Mouse (Mus musculus): ENCODE measurements around the gene Ctbp2. TPM values are rescaled to one million over a fixed set of nuclear protein-coding genes. Genes with fewer than 3 reads are reported as not detected.

Gene Ctbp2
- polyA plus RNA-seq, 1 experiment from 2014 or later = 80.2 TPM

DNA sequence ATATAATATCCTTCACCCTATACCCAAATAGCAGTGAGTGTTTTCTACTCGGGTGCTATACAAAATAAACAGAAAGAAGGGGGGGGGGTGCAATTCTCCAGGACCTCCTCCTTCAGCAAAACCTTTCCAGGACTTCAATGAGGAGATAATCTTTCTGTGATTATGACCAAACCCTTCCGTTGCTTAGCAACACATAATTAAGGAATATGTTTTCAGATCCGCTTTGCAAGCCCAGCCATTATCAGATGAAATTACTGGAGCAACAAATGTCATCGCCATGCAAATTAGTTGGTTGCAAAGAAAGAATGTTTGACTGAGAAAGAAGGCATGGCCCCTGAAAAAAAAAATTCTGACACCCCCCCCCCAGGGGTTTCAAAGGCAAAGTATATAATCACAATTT lies 112.5 kb downstream of the Ctbp2 start:
- 36% methylated on average over 4 of the region's 4 CpGs for WGBS
- H3K4me3 ChIP-seq (ENCODE audit: low read length) = no peak overlapping the region
- H3K9me3 ChIP-seq (ENCODE audit: control insufficient read depth, low read length) = no peaks in the 10 kb centered on the region
- no peak overlapping the region for H3K9ac ChIP-seq (ENCODE audit: low read depth, low read length)
- no peak overlapping the region for H3K4me2 ChIP-seq (ENCODE audit: low read depth, low read length)
- no peak overlapping the region for H3K27ac ChIP-seq (ENCODE audit: low read length)
- H3K36me3 ChIP-seq (ENCODE audit: control insufficient read depth, insufficient read depth, low read length) = 0 out of 2 replicates have a peak, but pooled peaks cover 5% of the 10 kb centered on the region
- H3K4me1 ChIP-seq (ENCODE audit: control insufficient read depth, insufficient read depth, low read length) = peaks cover 82% of the 10 kb centered on the region
- H3K27me3 ChIP-seq (replicated peaks; ENCODE audit: control insufficient read depth, insufficient read depth, low read length) = no peaks in the 10 kb centered on the region
- ATAC-seq = no peak

DNA sequence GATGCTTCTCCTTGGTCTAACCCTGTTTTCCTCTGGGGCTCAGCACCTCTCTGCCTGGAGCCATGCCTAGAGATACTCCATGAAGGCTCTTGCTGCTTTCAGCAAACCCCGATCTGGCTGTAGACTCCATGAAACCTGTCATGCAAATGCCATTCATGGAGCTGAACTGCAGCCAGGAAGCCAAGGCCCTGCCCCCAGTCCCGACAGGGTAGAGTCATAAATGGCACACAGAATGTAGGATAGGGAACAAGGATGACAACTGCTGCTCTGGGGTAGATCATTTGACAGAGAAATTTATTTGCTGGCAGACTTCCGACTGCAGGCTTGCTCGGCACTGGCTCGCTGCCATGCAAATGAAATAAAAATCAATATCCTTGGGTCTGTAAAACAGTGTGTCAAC lies 113.0 kb downstream of the Ctbp2 start:
- no peaks in the 10 kb centered on the region for H3K9me3 ChIP-seq (ENCODE audit: control insufficient read depth, low read length)
- 11% methylated on average over 5 of the region's 5 CpGs for WGBS
- no peaks in the 10 kb centered on the region for H3K27me3 ChIP-seq (replicated peaks; ENCODE audit: control insufficient read depth, insufficient read depth, low read length)
- 0 out of 2 replicates have a peak, but pooled peaks cover 5% of the 10 kb centered on the region for H3K36me3 ChIP-seq (ENCODE audit: control insufficient read depth, insufficient read depth, low read length)
- no peak overlapping the region for H3K4me3 ChIP-seq (ENCODE audit: low read length)
- peak overlapping the region; percentile 64 for H3K27ac ChIP-seq (ENCODE audit: low read length)
- 0 out of 2 replicates have a peak overlapping the region, but pooled peaks have one; percentile 16 for H3K4me2 ChIP-seq (ENCODE audit: low read depth, low read length)
- H3K9ac ChIP-seq (ENCODE audit: low read depth, low read length) = no peak overlapping the region
- peaks cover 82% of the 10 kb centered on the region for H3K4me1 ChIP-seq (ENCODE audit: control insufficient read depth, insufficient read depth, low read length)
- ATAC-seq = peak; percentile 56

DNA sequence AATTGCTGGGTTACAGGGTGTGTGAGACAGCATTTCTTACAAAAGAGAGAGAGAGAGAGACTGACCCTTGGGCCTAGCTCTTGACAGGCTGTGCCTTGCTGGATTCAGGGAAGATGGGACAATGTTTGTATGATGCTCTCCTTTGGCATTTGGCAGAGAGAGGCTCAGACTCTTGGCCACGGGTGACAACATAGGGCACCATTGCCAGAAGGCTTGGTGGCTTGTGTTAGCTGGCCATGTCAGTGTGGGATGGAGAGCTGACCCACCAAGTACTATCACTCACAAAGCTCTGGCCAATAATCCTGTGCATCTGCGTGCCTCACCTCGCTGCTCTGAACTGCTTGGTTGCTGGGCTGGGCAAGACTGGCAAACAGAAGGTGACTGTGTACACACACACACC lies 113.7 kb downstream of the Ctbp2 start:
- 71% methylated on average over 3 of the region's 3 CpGs for WGBS
- Histone ChIP-seq H3K4me1 (ENCODE audit: control insufficient read depth, insufficient read depth, low read length) (peaks cover 79% of the 10 kb centered on the region), H3K27ac (ENCODE audit: low read length) (no peak overlapping the region)

DNA sequence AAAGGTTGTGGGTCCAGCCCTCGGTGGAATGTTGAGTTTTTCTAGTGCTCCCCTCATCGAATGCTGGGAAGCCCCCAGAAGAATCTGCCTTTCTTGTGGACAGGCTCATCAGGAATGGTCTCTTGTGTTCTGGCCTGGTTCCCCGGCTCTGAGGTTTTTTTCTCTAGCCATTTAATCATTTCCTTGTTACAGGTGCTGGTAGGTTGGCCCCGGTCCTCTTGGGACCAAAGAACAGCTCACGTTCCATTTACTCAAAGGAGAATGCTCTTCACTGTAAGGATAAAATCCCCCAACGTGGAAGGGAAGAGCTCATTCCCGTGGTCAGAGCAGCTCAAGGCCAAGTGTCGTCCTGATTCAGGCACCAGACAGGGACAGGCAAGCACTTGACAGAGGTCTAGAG lies 114.5 kb downstream of the Ctbp2 start:
- H3K4me3 ChIP-seq (ENCODE audit: low read length) = no peak overlapping the region
- H3K36me3 ChIP-seq (ENCODE audit: control insufficient read depth, insufficient read depth, low read length) = 0 out of 2 replicates have a peak, but pooled peaks cover 5% of the 10 kb centered on the region
- H3K4me2 ChIP-seq (ENCODE audit: low read depth, low read length) = no peak overlapping the region
- H3K9me3 ChIP-seq (ENCODE audit: control insufficient read depth, low read length) = no peaks in the 10 kb centered on the region
- 67% methylated on average over 8 of the region's 8 CpGs for WGBS
- no peaks in the 10 kb centered on the region for H3K27me3 ChIP-seq (replicated peaks; ENCODE audit: control insufficient read depth, insufficient read depth, low read length)
- H3K4me1 ChIP-seq (ENCODE audit: control insufficient read depth, insufficient read depth, low read length) = peaks cover 72% of the 10 kb centered on the region
- H3K27ac ChIP-seq (ENCODE audit: low read length) = 0 out of 2 replicates have a peak overlapping the region, but pooled peaks have one; percentile 17
- no peak overlapping the region for H3K9ac ChIP-seq (ENCODE audit: low read depth, low read length)
- ATAC-seq = no peak

More for the DNA sequence above, 113.7 kb downstream of the Ctbp2 start:
- no peaks in the 10 kb centered on the region for H3K27me3 ChIP-seq (replicated peaks; ENCODE audit: control insufficient read depth, insufficient read depth, low read length)
- no peak overlapping the region for H3K4me3 ChIP-seq (ENCODE audit: low read length)
- ATAC-seq = no peak
- H3K9ac ChIP-seq (ENCODE audit: low read depth, low read length) = no peak overlapping the region
- H3K4me2 ChIP-seq (ENCODE audit: low read depth, low read length) = no peak overlapping the region
- no peaks in the 10 kb centered on the region for H3K9me3 ChIP-seq (ENCODE audit: control insufficient read depth, low read length)
- H3K36me3 ChIP-seq (ENCODE audit: control insufficient read depth, insufficient read depth, low read length) = 0 out of 2 replicates have a peak, but pooled peaks cover 5% of the 10 kb centered on the region

DNA sequence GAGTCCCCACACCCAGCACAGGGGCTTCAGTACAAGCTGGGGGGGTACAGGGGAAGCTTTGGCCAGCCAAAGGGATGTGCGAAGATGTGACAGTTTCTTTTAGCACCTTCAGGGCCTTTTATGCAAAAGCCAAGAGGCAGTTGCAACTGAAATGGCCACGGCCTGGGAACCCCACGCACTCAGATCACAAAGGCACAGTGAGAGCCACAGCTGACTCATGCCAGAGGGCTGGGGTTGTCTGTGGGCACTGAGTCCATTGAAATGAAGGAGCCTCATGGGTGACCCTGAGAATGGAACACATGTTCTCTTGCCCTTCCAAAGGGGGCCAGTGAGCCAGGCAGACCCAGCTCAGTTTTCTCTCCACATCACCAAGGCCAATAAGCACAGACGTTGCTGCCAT lies 115.5 kb downstream of the Ctbp2 start:
- Histone ChIP-seq H3K27me3 (replicated peaks; ENCODE audit: control insufficient read depth, insufficient read depth, low read length) (no peaks in the 10 kb centered on the region), H3K4me3 (ENCODE audit: low read length) (no peak overlapping the region), H3K4me1 (ENCODE audit: control insufficient read depth, insufficient read depth, low read length) (peaks cover 64% of the 10 kb centered on the region), H3K9me3 (ENCODE audit: control insufficient read depth, low read length) (no peaks in the 10 kb centered on the region), H3K9ac (ENCODE audit: low read depth, low read length) (no peak overlapping the region), H3K36me3 (ENCODE audit: control insufficient read depth, insufficient read depth, low read length) (0 out of 2 replicates have a peak, but pooled peaks cover 5% of the 10 kb centered on the region), H3K4me2 (ENCODE audit: low read depth, low read length) (no peak overlapping the region), H3K27ac (ENCODE audit: low read length) (no peak overlapping the region; the same call in 1 of the 2 replicates)
- no peak for ATAC-seq
- WGBS = 85% methylated on average over 4 of the region's 4 CpGs

DNA sequence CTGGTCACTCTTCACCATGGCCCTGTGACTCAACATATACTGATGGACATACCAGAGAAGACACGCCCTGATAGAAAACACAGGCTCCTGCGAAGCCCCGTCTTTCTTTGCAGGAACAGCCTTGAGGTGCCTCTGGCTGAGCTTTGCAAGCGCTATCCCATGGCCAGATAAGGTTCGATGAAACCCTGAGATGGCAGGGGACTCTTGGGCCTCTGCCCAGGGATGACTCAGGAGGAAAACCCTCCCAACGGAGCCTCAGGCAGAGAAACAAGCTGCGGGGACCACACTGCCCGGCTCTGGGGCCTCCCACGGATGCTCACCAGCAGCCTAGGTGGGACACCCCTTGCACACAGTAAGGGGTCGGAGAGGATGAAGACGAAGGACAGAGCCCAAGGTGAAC lies 116.8 kb downstream of the Ctbp2 start:
- 40% methylated on average over 11 of the region's 11 CpGs for WGBS
- ATAC-seq = peak; percentile 75
- Histone ChIP-seq H3K4me1 (ENCODE audit: control insufficient read depth, insufficient read depth, low read length) (peaks cover 56% of the 10 kb centered on the region), H3K9ac (ENCODE audit: low read depth, low read length) (peak overlapping the region; percentile 22), H3K36me3 (ENCODE audit: control insufficient read depth, insufficient read depth, low read length) (0 out of 2 replicates have a peak, but pooled peaks cover 5% of the 10 kb centered on the region), H3K27me3 (replicated peaks; ENCODE audit: control insufficient read depth, insufficient read depth, low read length) (no peaks in the 10 kb centered on the region), H3K27ac (ENCODE audit: low read length) (peak overlapping the region; percentile 83), H3K4me3 (ENCODE audit: low read length) (no peak overlapping the region), H3K4me2 (ENCODE audit: low read depth, low read length) (no peak overlapping the region), H3K9me3 (ENCODE audit: control insufficient read depth, low read length) (no peaks in the 10 kb centered on the region)

DNA sequence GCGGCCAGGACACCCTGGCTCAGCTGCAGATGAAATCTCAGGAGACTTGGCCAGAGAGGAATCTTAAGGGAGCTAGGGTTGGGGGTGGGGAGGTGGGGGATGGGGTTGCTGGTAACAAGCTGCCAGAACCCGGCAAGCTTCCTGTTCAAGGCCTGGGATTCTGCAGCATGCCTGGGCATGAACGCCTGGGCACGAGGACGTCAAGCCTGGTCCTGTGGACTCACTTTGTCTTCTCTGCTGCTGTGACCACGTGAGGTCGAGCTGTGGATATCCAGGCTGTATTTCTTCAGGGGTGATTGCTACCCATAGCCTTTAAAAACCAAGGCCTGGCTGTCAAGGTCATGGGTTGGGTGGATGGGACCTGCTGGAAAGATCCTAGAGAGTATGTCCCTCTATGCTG lies 118.4 kb downstream of the Ctbp2 start:
- Histone ChIP-seq H3K27ac (ENCODE audit: low read length) (no peak overlapping the region), H3K9me3 (ENCODE audit: control insufficient read depth, low read length) (no peaks in the 10 kb centered on the region), H3K4me1 (ENCODE audit: control insufficient read depth, insufficient read depth, low read length) (peaks cover 41% of the 10 kb centered on the region), H3K4me3 (ENCODE audit: low read length) (no peak overlapping the region), H3K36me3 (ENCODE audit: control insufficient read depth, insufficient read depth, low read length) (0 out of 2 replicates have a peak, but pooled peaks cover 5% of the 10 kb centered on the region), H3K27me3 (replicated peaks; ENCODE audit: control insufficient read depth, insufficient read depth, low read length) (no peaks in the 10 kb centered on the region), H3K9ac (ENCODE audit: low read depth, low read length) (no peak overlapping the region), H3K4me2 (ENCODE audit: low read depth, low read length) (no peak overlapping the region)
- ATAC-seq = no peak
- WGBS = 70% methylated on average over 7 of the region's 7 CpGs

DNA sequence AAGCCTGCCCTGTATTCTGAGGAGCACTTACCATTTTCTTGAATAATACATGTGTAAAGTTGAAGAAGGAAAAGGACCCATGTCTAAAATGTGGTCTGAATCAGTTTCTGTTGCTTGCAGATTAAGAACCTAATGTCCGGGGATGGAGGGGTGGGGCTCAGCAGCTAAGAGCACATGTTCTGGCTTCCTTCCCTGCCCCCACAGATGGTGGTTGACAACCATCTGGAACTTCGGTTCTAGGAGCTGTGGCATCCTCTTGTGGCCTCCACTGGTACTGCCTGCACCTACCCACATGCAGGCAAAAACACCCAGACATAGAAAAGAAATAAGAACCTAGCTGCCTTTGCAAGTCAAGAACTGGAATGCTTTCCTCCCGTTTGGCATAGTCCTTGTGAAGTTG lies 120.7 kb downstream of the Ctbp2 start:
- no peaks in the 10 kb centered on the region for H3K27me3 ChIP-seq (replicated peaks; ENCODE audit: control insufficient read depth, insufficient read depth, low read length)
- H3K9me3 ChIP-seq (ENCODE audit: control insufficient read depth, low read length) = no peaks in the 10 kb centered on the region
- no peak overlapping the region for H3K4me3 ChIP-seq (ENCODE audit: low read length)
- H3K4me2 ChIP-seq (ENCODE audit: low read depth, low read length) = no peak overlapping the region
- peaks cover 25% of the 10 kb centered on the region for H3K4me1 ChIP-seq (ENCODE audit: control insufficient read depth, insufficient read depth, low read length)
- H3K36me3 ChIP-seq (ENCODE audit: control insufficient read depth, insufficient read depth, low read length) = peaks cover 11% of the 10 kb centered on the region
- no peak overlapping the region for H3K27ac ChIP-seq (ENCODE audit: low read length)
- no peak overlapping the region for H3K9ac ChIP-seq (ENCODE audit: low read depth, low read length)
- WGBS = 18% methylated on average over 3 of the region's 3 CpGs
- ATAC-seq = no peak

DNA sequence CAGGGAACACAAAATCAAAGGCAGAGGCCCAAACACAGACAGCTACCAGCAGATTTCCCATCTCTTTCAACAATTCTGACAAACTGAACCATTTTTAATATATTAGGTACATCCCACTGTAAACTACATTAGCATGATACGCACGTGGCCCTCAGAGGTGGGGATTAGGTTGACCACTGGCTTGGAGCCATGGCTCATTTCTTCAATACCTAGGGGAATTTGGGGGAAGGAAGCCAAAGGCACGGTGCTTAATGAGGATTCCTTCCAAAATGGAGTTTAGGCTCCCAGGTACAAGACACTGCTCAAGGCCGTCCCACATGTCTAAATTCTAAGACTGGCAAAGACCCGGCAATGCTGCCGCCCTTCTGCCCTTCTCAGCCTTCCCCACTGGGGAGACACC lies 121.9 kb downstream of the Ctbp2 start:
- H3K4me3 ChIP-seq (ENCODE audit: low read length) = no peak overlapping the region
- H3K36me3 ChIP-seq (ENCODE audit: control insufficient read depth, insufficient read depth, low read length) = peaks cover 19% of the 10 kb centered on the region
- H3K4me2 ChIP-seq (ENCODE audit: low read depth, low read length) = no peak overlapping the region
- H3K4me1 ChIP-seq (ENCODE audit: control insufficient read depth, insufficient read depth, low read length) = peaks cover 14% of the 10 kb centered on the region
- no peak overlapping the region for H3K27ac ChIP-seq (ENCODE audit: low read length)
- no peaks in the 10 kb centered on the region for H3K9me3 ChIP-seq (ENCODE audit: control insufficient read depth, low read length)
- 85% methylated on average over 6 of the region's 6 CpGs for WGBS
- no peak for ATAC-seq
- H3K27me3 ChIP-seq (replicated peaks; ENCODE audit: control insufficient read depth, insufficient read depth, low read length) = no peaks in the 10 kb centered on the region
- no peak overlapping the region for H3K9ac ChIP-seq (ENCODE audit: low read depth, low read length)

DNA sequence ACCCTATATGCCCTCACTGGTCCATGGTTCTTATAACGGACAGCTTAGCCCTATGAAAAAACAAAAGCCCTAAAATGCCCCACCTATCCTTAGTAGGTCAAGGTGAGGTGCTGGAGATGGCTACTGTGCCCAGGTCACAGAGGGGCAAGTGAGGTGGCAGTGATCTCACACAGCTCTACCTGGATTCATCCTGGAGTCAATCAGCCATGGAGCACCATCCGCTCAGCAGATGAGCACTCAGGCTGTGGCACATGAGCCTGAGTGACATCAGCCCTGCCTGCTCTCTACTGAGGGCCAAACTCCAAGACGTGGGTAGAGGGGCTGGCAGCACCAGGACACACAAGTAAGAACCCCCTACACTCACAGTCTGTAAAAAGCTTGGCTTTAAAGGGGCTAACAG lies 122.8 kb downstream of the Ctbp2 start:
- Histone ChIP-seq H3K9ac (ENCODE audit: low read depth, low read length) (no peak overlapping the region), H3K4me1 (ENCODE audit: control insufficient read depth, insufficient read depth, low read length) (peaks cover 7% of the 10 kb centered on the region), H3K9me3 (ENCODE audit: control insufficient read depth, low read length) (no peaks in the 10 kb centered on the region), H3K4me3 (ENCODE audit: low read length) (no peak overlapping the region), H3K27ac (ENCODE audit: low read length) (no peak overlapping the region), H3K4me2 (ENCODE audit: low read depth, low read length) (no peak overlapping the region), H3K27me3 (replicated peaks; ENCODE audit: control insufficient read depth, insufficient read depth, low read length) (no peaks in the 10 kb centered on the region), H3K36me3 (ENCODE audit: control insufficient read depth, insufficient read depth, low read length) (peaks cover 25% of the 10 kb centered on the region)
- WGBS = 88% methylated on average over 3 of the region's 3 CpGs
- no peak for ATAC-seq
